In the genomic region with DNA sequence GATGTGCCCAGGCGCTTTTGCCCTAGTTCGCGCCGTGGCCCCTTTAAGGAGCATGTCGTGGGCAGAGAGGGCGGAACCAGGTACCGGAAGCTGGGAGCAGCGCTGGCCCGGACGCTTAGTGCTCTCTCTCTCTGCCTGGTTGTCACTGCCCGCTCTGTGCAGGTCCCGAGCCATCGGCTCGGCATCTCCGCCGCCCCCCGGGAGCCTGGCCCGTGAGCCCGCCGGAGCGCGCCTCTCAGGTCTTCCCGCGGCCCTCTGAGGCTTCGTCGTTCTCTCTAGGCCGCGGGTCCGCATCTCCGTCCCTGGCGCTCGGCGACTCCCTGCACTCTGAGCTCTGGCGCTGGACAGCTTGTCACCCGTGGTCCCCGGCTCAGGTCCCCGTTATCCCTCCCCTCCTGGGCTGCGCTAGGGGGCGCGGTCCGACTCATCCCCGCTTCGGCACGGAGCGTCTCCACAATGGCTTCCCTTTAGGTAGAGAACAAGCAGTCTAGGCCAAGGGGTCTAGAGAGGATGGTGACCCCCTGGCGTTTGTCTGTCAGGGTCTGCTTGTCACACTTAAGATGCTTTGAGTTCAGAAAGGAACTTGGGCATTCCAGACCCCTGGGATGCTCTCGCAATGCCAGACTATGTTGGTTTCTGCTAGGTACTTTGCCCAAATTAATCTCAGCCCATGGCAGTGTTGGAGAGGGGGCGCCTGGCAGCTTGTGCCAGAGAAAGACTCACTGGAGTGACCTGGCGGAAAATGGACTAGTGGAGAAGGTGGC, we compare ENCODE assay signal across 8 mouse cellular contexts. TPM values are rescaled to one million over a fixed set of nuclear protein-coding genes. Genes with fewer than 3 reads are reported as not detected.
A peak's percentile ranks its signal among the peaks of the same experiment; 100 is the strongest.
DNase-seq lines count a peak whose midpoint lies in the region; ATAC-seq lines count a peak whose summit lies in the region.

TSS of gene Adck2 (plus strand) at position 83 of the 764 bp plus-strand sequence.

- H3K4me3 ChIP-seq in hindbrain, embryonic 15.5 days, result peak within 1 kb of the TSS; percentile 81

- peak; percentile 96 for ATAC-seq in hindbrain, embryonic 15.5 days (ENCODE audit: low FRiP score, low read depth)

- peak within 1 kb of the TSS; percentile 77 for H3K4me2 ChIP-seq in hindbrain, embryonic 15.5 days

- H3K27me3 ChIP-seq in hindbrain, embryonic 15.5 days, result no peaks in the 10 kb centered on the region

- H3K36me3 ChIP-seq in hindbrain, embryonic 15.5 days, result peaks cover 26% of the 10 kb centered on the region

- H3K9me3 ChIP-seq in hindbrain, embryonic 15.5 days, result no peaks in the 10 kb centered on the region

- H3K4me1 ChIP-seq in hindbrain, embryonic 15.5 days (replicated peaks), result peaks cover 17% of the 10 kb centered on the region

- H3K27ac ChIP-seq in hindbrain, embryonic 15.5 days (replicated peaks), result peak within 1 kb of the TSS; percentile 96

- peak within 1 kb of the TSS; percentile 89 for H3K9ac ChIP-seq in hindbrain, embryonic 15.5 days

- peak; percentile 81 for DNase-seq in T-cell, adult 2 months (ENCODE audit: low spot score)
- peak; percentile 85 to 86 for DNase-seq in cerebellum, postnatal 36 days
- DNase-seq in gastrocnemius, adult 18-20 months (ENCODE audit: low spot score), result peak; percentile 75
- peak; percentile 53 for DNase-seq in left cerebral cortex, adult 11 months (ENCODE audit: low spot score)
- DNase-seq in lung, postnatal 4 days, result peak; percentile 85 to 87
- DNase-seq in retina, postnatal 7 days (ENCODE audit: low read depth, low spot score), result peak; percentile 76
- peak; percentile 55 for DNase-seq in urinary bladder, adult 2 months (ENCODE audit: low spot score)

- WGBS in hindbrain, embryonic 15.5 days, result under 1% methylated on average over 49 of the region's 49 CpGs

RNA-seq across cellular contexts. Expression of gene Adck2, which starts in this region (rescaled TPM):
- 1 to 10 TPM; 4.3 to 4.9 TPM for total RNA-seq in gastrocnemius, adult 18-20 months (2021)
- polyA plus RNA-seq in hindbrain, embryonic 15.5 days (2015; fragmentation: Nextera tagmentation; extraction: Ambion mirVana), result 41.3 and 47.1 TPM in 2 replicates
- polyA plus RNA-seq in urinary bladder, adult 2 months (2012; rRNA removed), result 19.4 and 21.9 TPM in 2 replicates

Comparison
In these comparisons a context has a peak if more than half of its experiments do, and no peak if none do; other contexts are left out.
1. Peak in every context shown above with its lines: DNase-seq, ATAC-seq, H3K4me3 ChIP-seq and H3K27ac ChIP-seq.